Mouse (Mus musculus) C2C12 (cell line): ENCODE data around the gene Slc41a2.

Experiments used
- CTCF ChIP-seq: IDR thresholded peaks from one replicate; pipeline ENCODE4 v1.5.1; 2011; ENCODE audit not compliant: control insufficient read depth, insufficient read depth, insufficient read length
- MYOD1 ChIP-seq: IDR thresholded peaks from one replicate; pipeline ENCODE4 v1.6.1; 2011; ENCODE audit warnings: low read depth; ENCODE audit not compliant: control insufficient read depth, insufficient read length
- MYOG ChIP-seq: IDR thresholded peaks from one replicate; pipeline ENCODE4 v1.6.1; 2011; ENCODE audit not compliant: control insufficient read depth, insufficient read length; ENCODE audit errors: extremely low read depth
- USF1 ChIP-seq: IDR thresholded peaks from one replicate; pipeline ENCODE4 v1.6.1; 2011; ENCODE audit warnings: low read depth, mild to moderate bottlenecking, control low read depth, moderate library complexity

GRCm38 (mm10) chr10:83217256-83217655 lies 120.4 kb downstream of the Slc41a2 start:
- TF ChIP-seq CTCF (no peak), USF1 (no peak), MYOG (no peak), MYOD1 (no peak)
